Mouse (Mus musculus) midbrain, embryonic 16.5 days (tissue): ENCODE results near the gene Kdm5a. TPM values are rescaled to one million over a fixed set of nuclear protein-coding genes. Genes with fewer than 3 reads are reported as not detected.

ENCODE experiments used
- ATAC-seq: fragments of 200-750 bp; cut with Nextera tagmentation; 2 replicates; pipeline ENCODE4 v1.8.0; 2017; ENCODE audit warnings: moderate TSS enrichment
- H3K27ac ChIP-seq: fragments of 300-500 bp; sonication (generic); 2 replicates; pipeline ENCODE4 v1.5.1; 2014; ENCODE audit warnings: mild to moderate bottlenecking, low read length, mixed read lengths
- H3K27me3 ChIP-seq: fragments of 300-500 bp; sonication (generic); 2 replicates; pipeline ENCODE4 v1.6.1; 2014; ENCODE audit warnings: low read depth, low read length, mixed read lengths; ENCODE audit not compliant: control insufficient read depth, insufficient read depth
- H3K36me3 ChIP-seq: fragments of 300-500 bp; sonication (generic); 2 replicates; pipeline ENCODE4 v1.6.1; 2014; ENCODE audit warnings: mild to moderate bottlenecking, low read length, moderate library complexity, mixed read lengths; ENCODE audit not compliant: control insufficient read depth, insufficient read depth
- H3K4me1 ChIP-seq: fragments of 300-500 bp; sonication (generic); 2 replicates; pipeline ENCODE4 v1.6.1; 2014; ENCODE audit warnings: mild to moderate bottlenecking, low read length, mixed read lengths; ENCODE audit not compliant: control insufficient read depth, insufficient read depth
- H3K4me2 ChIP-seq: fragments of 300-500 bp; sonication (generic); 2 replicates; pipeline ENCODE4 v1.6.1; 2014; ENCODE audit warnings: mild to moderate bottlenecking, low read length, mixed read lengths
- H3K4me3 ChIP-seq: fragments of 300-500 bp; sonication (generic); 2 replicates; pipeline ENCODE4 v1.5.1; 2014; ENCODE audit warnings: low read depth, mild to moderate bottlenecking, low read length, moderate library complexity, mixed read lengths
- H3K9ac ChIP-seq: fragments of 300-500 bp; sonication (generic); 2 replicates; pipeline ENCODE4 v1.6.1; 2014; ENCODE audit warnings: low read depth, low read length, mixed read lengths
- H3K9me3 ChIP-seq: fragments of 300-500 bp; sonication (generic); replicated peaks from 2 replicates; pipeline ENCODE4 v1.6.1; 2014; ENCODE audit warnings: mild to moderate bottlenecking, low read length, mixed read lengths; ENCODE audit not compliant: control insufficient read depth, poor library complexity, severe bottlenecking
- WGBS: fragments of 180-500 bp; shearing (Covaris S2); extraction: QIAGEN DNeasy Blood & Tissue Kit; methylation state at CpG from one replicate; pipeline ENCODE4 v1.1.7; 2014; 5-methylcytosine and 5-hydroxymethylcytosine counted together
- polyA plus RNA-seq: library from polyadenylated mRNA; unstranded; fragments of >200 nt; fragmentation: Nextera tagmentation; extraction: Ambion mirVana; gene quantifications from 2 replicates; pipeline ENCODE4 v1.2.1, GENCODE M21; 2015

The Kdm5a gene
- polyA plus RNA-seq, 1 experiment from 2014 or later, result 32.0 TPM

- H3K9ac ChIP-seq, result no peak overlapping the region
- H3K27ac ChIP-seq, result no peak overlapping the region
- no peaks in the 10 kb centered on the region for H3K9me3 ChIP-seq
- no peaks in the 10 kb centered on the region for H3K27me3 ChIP-seq
- no peak overlapping the region for H3K4me3 ChIP-seq
- ATAC-seq, result no peak
- no peak overlapping the region for H3K4me2 ChIP-seq
- no peaks in the 10 kb centered on the region for H3K4me1 ChIP-seq
- WGBS, result 93% methylated on average over 2 of the region's 2 CpGs
- H3K36me3 ChIP-seq, result peaks cover 22% of the 10 kb centered on the region
Measured at GRCm38 (mm10) chr6:120392811-120393210, 28.9 kb downstream of the Kdm5a start.

- no peak for ATAC-seq
- Histone ChIP-seq H3K4me1 (no peaks in the 10 kb centered on the region), H3K9me3 (no peaks in the 10 kb centered on the region), H3K4me2 (no peak overlapping the region), H3K4me3 (no peak overlapping the region), H3K27ac (no peak overlapping the region), H3K36me3 (peaks cover 21% of the 10 kb centered on the region), H3K9ac (no peak overlapping the region), H3K27me3 (no peaks in the 10 kb centered on the region)
- 97% methylated on average over 5 of the region's 5 CpGs for WGBS
Measured at GRCm38 (mm10) chr6:120395622-120396345, 31.9 kb downstream of the Kdm5a start.

DNA sequence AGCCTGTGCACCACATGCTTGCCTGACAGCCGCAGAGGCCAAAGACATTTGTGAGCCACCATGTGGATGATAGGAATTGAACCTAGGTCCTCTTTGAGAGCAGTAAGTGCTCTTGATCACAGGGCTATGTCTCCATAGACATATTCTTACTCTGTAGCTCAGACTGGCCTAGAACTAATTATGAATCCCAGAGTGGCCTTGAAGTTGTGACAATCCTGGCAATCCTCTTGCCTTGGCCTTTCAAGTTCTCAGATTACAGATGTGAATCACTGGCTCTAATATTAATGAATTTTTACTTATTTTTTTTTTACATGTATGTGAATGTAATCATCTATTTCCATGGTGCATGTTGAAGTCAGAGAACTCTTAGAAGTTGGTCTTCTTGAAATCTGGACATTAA, 40.0 kb downstream of the Kdm5a start:
- no peak overlapping the region for H3K4me2 ChIP-seq
- no peak overlapping the region for H3K27ac ChIP-seq
- no peaks in the 10 kb centered on the region for H3K27me3 ChIP-seq
- WGBS, result 90% methylated on average over 1 of the region's 1 CpGs
- H3K4me1 ChIP-seq, result no peaks in the 10 kb centered on the region
- H3K4me3 ChIP-seq, result no peak overlapping the region
- ATAC-seq, result no peak
- H3K36me3 ChIP-seq, result peaks cover 27% of the 10 kb centered on the region
- no peak overlapping the region for H3K9ac ChIP-seq
- H3K9me3 ChIP-seq, result no peaks in the 10 kb centered on the region

GRCm38 (mm10) chr6:120438161-120438560, 74.2 kb downstream of the Kdm5a start:
- H3K27ac ChIP-seq, result no peak overlapping the region
- WGBS, result 81% methylated on average over 3 of the region's 3 CpGs
- no peaks in the 10 kb centered on the region for H3K4me1 ChIP-seq
- H3K4me3 ChIP-seq, result no peak overlapping the region
- H3K36me3 ChIP-seq, result peaks cover 23% of the 10 kb centered on the region
- H3K9ac ChIP-seq, result no peak overlapping the region
- no peak for ATAC-seq
- no peaks in the 10 kb centered on the region for H3K9me3 ChIP-seq
- H3K27me3 ChIP-seq, result no peaks in the 10 kb centered on the region
- no peak overlapping the region for H3K4me2 ChIP-seq

- no peak overlapping the region for H3K4me3 ChIP-seq
- no peak overlapping the region for H3K27ac ChIP-seq
- H3K4me2 ChIP-seq, result no peak overlapping the region
- H3K27me3 ChIP-seq, result no peaks in the 10 kb centered on the region
- 92% methylated on average over 4 of the region's 4 CpGs for WGBS
- H3K9me3 ChIP-seq, result no peaks in the 10 kb centered on the region
- H3K9ac ChIP-seq, result no peak overlapping the region
- ATAC-seq, result no peak
- H3K4me1 ChIP-seq, result no peaks in the 10 kb centered on the region
- peaks cover 11% of the 10 kb centered on the region; the same call in 1 of the 2 replicates for H3K36me3 ChIP-seq
Measured at GRCm38 (mm10) chr6:120442171-120442749, 78.3 kb downstream of the Kdm5a start.

GRCm38 (mm10) chr6:120443363-120444355, 79.7 kb downstream of the Kdm5a start:
- WGBS, result 75% methylated on average over 14 of the region's 14 CpGs
- H3K9ac ChIP-seq, result no peak overlapping the region

GRCm38 (mm10) chr6:120450208-120450607, 86.3 kb downstream of the Kdm5a start:
- 86% methylated on average over 3 of the region's 3 CpGs for WGBS
- Histone ChIP-seq H3K4me2 (no peak overlapping the region), H3K27ac (no peak overlapping the region), H3K9me3 (no peaks in the 10 kb centered on the region), H3K4me1 (no peaks in the 10 kb centered on the region), H3K4me3 (no peak overlapping the region), H3K36me3 (no peaks in the 10 kb centered on the region), H3K27me3 (no peaks in the 10 kb centered on the region), H3K9ac (no peak overlapping the region)
- ATAC-seq, result no peak

More at GRCm38 (mm10) chr6:120443363-120444355, 79.7 kb downstream of the Kdm5a start:
- H3K27ac ChIP-seq, result no peak overlapping the region
- no peaks in the 10 kb centered on the region for H3K9me3 ChIP-seq
- no peaks in the 10 kb centered on the region for H3K27me3 ChIP-seq
- H3K4me3 ChIP-seq, result no peak overlapping the region
- H3K4me2 ChIP-seq, result no peak overlapping the region
- H3K4me1 ChIP-seq, result no peaks in the 10 kb centered on the region
- ATAC-seq, result no peak
- H3K36me3 ChIP-seq, result peaks cover 7% of the 10 kb centered on the region; the same call in 1 of the 2 replicates

DNA sequence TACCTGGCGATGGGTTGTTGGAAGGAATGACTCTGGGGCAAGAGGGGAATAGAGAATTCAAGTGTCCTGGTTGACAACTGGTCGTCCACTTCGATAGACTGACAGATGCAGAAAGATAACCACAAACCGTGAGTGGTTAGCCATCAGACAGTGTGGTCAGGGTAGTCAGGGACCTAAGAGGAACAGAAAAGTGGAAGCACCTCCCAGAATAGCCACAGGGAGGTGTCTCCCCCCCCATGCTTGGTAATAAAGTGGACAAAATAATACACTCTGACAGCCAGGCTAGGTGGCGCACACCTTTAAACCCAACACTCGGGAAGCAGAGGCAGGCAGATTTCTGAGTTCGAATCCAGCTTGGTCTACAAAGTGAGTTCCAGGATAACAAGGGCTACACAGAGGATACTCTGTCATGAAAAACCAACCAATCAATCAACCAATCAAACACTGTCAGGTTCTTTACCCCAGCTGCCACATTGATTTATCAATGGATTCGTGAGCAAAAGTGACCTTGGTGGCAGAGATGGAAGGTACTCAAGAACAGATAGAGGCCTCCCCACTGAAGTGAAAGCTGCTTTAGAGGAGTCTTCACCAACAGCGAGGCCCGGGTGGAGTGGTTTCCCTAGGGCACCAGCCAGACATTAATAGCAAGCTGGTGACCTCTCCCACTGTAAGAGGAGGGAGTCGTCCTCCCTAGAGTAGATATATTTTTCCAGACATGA, 88.6 kb downstream of the Kdm5a start:
- H3K9ac ChIP-seq, result no peak overlapping the region
- no peak overlapping the region for H3K4me2 ChIP-seq
- no peak overlapping the region for H3K4me3 ChIP-seq
- ATAC-seq, result no peak
- WGBS, result 93% methylated on average over 11 of the region's 11 CpGs
- H3K27ac ChIP-seq, result no peak overlapping the region
- no peaks in the 10 kb centered on the region for H3K36me3 ChIP-seq
- no peaks in the 10 kb centered on the region for H3K4me1 ChIP-seq
- no peaks in the 10 kb centered on the region for H3K9me3 ChIP-seq
- H3K27me3 ChIP-seq, result no peaks in the 10 kb centered on the region
